Mouse (Mus musculus) stomach, postnatal 0 days (tissue): ENCODE measurements at regions not wholly inside any gene's neighbourhood (a gene's known extent, or its start where the extent isn't known, plus 50 kb on each side); places are given as distances from the start of the nearest gene placed in this dataset.

Experiments
- CTCF ChIP-seq: IDR thresholded peaks from 2 replicates; pipeline ENCODE4 v1.5.1; 2016; ENCODE audit warnings: antibody characterized with exemption, low read depth, mild to moderate bottlenecking, moderate library complexity
- EP300 ChIP-seq: optimal IDR thresholded peaks from 2 replicates; pipeline ENCODE3; 2016; ENCODE audit warnings: antibody characterized with exemption

- TF ChIP-seq CTCF (no peak), EP300 (no peak)
Observed at GRCm38 (mm10) chr8:12136178-12136455, 142.5 kb upstream of the A230072I06Rik start.
